Mouse (Mus musculus): ENCODE measurements around the gene Mea1.

Mea1 gene

DNA sequence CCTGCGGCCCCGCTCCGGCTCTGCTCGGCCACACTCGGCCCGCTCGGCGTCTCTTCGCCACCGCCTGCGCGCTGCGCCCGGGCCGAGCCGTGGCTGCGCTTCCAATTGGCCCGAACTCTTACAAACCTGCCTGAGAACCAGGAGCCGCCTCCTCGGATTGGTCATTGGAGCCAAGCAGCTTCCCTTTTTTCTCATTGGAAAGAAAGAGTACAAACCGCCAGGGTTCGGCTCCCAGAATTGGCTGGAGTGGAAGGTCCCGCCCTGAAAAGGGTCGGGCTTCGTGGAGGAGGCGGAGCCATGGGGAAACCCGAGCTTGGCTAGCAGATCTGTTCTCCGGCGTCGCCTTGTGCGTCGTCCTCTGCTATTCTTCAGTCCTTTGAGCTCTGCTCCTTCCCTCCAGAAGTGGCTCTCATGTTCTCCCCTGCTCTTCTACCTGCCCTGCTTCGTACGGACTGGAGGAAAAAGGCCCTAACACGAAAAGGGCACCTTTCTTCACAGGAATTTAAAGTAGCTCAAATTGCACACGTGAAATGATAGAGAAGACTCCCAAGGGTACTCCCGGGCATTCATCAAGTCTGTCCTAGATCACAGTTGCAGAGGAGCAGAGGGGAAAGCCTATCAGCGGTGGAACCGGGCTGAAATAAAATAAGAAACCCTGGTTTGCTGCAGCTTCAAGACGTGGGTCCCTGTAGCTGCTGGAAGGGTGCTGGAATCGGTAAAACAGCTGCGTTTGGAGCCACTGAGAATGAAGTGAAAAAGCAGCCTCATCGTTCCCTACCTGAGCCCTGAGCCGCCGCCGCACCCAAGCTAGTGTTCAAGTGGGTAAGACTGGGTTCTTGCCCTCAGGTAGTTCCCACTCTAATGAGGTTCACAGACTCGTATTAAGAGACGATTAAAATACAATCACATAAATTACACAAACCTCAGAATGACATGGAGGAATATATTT, 26.6 kb downstream of the Mea1 start, which contains the start of gene Ppp2r5d:
Gene Ppp2r5d (minus strand): TSS at position 225 of the 949 bp plus-strand sequence.
- DNase-seq (ENCODE audit: low spot score in 2 of 2): peak; percentile 93 to 95

DNA sequence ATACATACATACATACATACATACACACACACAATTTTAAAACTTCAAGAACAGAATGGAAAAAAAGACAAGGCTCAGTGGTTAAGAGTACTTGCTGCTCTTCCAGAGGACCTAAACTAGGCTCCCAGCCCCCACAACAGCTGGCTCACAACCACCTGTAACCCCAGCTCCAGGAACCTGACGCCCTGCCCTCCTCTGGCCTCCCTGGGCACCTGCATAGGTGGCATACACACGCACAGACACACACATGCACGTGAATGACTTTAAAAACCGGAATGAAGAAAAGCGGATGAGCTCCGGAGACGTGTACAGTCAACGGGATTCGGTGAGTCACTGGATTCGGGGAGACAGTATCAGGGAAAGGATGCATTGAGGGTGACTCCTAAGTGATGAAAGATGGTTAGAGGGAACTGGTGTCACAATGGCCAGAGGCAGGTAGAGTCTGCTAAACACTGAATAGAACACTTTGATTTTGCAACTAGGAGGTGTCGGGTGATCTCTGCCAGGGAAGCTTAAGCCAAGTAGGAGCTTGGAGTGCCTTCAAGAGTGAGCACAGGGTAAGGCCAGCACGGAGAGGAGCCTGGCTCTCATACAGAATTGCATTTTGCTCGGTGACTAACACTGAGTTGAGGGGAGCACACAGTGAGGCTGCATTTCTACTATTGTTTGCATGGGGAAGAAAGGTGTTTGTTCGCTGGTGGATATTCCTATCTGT, 27.9 kb downstream of the Mea1 start:
- DNase-seq (ENCODE audit: low spot score in 2 of 2): no peak

- peak; percentile 91 to 94 for DNase-seq (ENCODE audit: low spot score in 2 of 2)
Measured at GRCm38 (mm10) chr17:46710959-46711597, 32.5 kb downstream of the Mea1 start, which contains the start of gene Pex6. Gene Pex6 (plus strand): TSS chr17:46711463.

DNA sequence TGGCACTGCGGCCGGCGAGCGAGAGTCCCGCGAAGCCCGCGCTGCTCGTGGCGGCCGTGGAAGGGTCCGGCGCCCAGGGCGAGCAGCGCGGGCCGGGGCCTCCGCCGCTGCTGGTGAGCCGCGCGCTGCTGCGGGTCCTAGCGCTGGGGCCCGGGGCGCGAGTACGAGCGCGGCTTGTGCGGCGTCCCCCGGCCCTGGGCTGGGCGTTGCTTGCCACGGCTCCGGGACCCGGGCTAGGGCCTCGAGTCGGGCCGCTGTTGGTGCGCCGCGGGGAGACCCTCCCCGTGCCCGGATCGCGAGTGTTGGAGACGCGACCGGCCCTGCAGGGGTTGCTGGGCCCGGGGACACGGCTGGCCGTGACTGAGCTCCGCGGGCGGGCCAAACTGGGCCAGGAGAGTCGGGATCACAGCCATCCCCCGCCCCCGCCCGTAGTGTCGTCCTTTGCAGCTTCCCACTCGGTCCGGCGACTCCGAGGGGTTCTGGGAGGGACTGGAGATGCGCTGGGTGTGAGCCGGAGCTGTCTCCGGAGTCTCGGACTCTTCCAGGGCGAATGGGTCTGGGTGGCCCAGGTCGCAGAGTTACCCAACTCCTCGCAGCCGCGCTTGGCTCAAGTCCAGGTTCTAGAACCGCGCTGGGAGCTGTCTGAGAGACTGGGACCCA, 33.1 kb downstream of the Mea1 start:
- peak in 1 of 2 experiments; percentile 28 for DNase-seq (ENCODE audit: low spot score in 2 of 2)

DNA sequence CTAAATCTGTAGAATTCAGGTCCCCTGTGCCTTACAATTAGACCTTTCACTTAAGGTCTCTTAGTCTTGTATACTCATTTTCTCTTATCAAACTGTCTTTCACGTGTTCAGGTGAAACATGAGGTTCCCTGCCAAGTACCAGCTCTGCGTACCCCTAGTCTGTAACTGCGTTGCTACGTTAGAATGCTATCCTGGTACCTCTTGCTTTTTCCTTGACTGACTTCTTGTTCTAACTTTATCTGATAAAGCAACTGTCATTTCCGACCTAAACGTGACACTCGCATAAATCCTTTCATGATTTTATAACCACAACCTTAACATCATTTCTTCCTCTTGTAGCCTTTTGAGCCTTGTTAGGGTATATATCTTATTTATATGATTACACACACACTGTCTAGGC, 33.8 kb downstream of the Mea1 start:
- no peak for DNase-seq (ENCODE audit: low spot score in 2 of 2)

GRCm38 (mm10) chr17:46713849-46714248, 35.3 kb downstream of the Mea1 start:
- DNase-seq (ENCODE audit: low spot score in 2 of 2): no peak

GRCm38 (mm10) chr17:46714756-46715481, 36.3 kb downstream of the Mea1 start:
- peak in 1 of 2 experiments; percentile 40 for DNase-seq (ENCODE audit: low spot score in 2 of 2)

- no peak for DNase-seq (ENCODE audit: low spot score in 2 of 2)
Measured at GRCm38 (mm10) chr17:46721077-46721476, 42.5 kb downstream of the Mea1 start.

DNA sequence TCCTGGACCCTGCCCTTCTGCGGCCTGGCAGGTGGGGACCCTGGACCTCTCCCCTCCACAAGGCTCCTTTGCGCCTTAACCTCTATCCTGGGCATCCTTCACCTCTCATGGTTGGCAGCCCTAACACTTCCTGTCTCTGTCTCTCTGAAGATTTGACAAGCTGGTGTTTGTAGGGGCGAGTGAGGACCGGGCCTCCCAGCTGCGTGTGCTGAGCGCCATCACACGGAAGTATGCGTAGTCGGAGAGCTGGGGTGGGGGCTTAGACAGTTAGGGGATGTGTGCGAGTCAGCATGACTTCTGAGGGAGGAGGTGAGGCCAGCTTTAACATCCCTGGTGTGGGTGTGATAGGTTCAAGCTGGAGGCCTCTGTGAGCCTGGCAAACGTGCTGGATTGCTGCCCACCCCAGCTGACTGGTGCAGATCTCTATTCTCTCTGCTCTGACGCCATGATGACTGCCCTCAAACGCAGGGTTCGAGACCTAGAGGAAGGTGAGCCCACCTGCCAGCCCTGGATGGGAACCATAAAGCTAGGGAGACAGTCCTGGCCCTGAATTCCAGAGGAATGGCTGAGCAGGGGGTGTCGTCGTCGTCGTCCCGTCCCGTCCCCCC, 46.0 kb downstream of the Mea1 start:
- DNase-seq (ENCODE audit: low spot score in 2 of 2): no peak

- peak; percentile 58 to 64 for DNase-seq (ENCODE audit: low spot score in 2 of 2)
Measured at GRCm38 (mm10) chr17:46725273-46725672, 46.7 kb downstream of the Mea1 start.

DNA sequence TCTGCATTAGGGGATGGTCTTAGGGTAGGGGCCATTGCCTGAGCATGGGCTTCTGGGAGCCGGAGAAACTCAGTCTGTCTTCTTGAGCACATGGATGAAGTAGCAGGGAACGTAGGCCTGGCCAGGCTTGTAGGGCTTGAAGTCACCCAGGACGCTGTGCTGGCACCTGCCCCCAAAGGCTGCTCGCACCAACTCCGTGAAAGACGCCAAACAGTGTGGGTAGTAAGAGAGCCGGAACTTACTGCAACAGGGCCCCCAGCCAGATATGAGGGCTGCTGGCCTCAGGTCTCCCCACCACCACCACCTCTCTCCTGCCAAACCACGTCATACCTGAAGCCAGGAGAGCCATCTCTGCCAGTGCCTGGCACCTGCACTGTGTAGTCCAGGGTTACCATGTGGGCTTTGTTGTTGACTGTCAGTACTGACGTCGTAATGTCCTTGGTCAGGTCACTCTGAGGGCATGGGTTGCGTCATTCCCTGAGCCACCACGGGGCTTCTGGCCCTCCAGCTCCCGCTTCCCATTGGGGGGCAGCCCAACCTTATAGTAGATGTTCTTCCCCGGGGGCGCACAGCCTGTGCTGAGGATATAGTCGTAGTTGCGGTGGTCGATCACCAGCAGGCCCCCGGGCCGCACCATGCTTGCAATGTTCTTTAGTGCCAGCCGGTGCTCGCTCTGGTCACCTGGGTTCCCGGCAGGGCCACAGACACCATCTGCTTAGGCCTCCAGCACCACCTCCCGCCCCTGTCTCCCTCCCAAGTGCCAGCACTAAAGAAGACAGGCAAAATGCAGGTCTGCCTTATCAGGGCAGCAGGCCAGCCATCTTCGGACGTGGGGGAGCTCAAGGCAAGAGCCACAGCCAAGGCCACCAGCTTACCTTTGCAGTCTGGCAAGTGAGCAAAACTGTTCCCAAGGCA, 47.4 kb downstream of the Mea1 start:
- no peak for DNase-seq (ENCODE audit: low spot score in 2 of 2)

DNA sequence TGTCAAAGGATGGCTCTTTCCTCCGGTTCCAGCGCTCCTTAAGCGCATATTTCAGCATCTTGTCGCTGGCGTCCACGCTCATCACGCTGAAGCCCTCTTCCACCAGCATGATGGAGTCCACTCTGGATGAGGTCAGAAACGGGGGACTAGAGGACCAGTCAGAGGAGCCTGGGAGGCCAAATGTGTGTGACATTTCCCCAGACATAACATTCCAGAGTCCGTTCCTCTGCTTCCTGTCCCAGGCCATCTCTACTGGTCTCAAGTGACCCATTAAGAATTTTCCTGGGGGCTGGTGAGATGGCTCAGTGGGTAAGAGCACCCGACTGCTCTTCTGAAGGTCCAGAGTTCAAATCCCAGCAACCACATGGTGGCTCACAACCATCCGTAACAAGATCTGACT, 48.7 kb downstream of the Mea1 start:
- DNase-seq (ENCODE audit: low spot score in 2 of 2): no peak

GRCm38 (mm10) chr17:46728021-46728420, 49.4 kb downstream of the Mea1 start:
- no peak for DNase-seq (ENCODE audit: low spot score in 2 of 2)

DNA sequence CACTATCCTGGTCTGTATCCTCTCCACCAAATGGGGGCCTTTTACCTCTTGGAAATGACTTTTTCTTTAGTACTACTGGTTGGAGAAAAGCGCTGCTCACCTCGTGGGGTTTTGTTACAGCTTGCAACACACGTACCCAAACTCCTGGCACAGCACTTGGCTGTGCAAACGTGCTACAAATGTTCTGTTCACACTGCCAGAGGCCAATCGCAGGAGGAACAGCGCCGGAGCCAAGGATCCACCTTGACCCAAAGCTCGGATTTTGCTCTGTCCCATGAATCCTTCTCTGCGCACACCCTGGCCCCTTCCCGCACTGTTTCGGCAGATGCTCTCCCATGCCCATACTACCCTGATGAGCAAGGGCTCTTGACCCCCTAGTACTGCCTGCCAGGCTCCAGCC, 49.9 kb downstream of the Mea1 start:
- no peak for DNase-seq (ENCODE audit: low spot score in 2 of 2)

GRCm38 (mm10) chr17:46728904-46729318, 50.3 kb downstream of the Mea1 start, which contains the start of gene Gnmt:
Gene Gnmt (minus strand): TSS chr17:46729168.
- DNase-seq (ENCODE audit: low spot score in 2 of 2): no peak

All from thymus, postnatal 10 days (tissue).